8 mouse cellular contexts compared by ENCODE assay signal in the genomic region with DNA sequence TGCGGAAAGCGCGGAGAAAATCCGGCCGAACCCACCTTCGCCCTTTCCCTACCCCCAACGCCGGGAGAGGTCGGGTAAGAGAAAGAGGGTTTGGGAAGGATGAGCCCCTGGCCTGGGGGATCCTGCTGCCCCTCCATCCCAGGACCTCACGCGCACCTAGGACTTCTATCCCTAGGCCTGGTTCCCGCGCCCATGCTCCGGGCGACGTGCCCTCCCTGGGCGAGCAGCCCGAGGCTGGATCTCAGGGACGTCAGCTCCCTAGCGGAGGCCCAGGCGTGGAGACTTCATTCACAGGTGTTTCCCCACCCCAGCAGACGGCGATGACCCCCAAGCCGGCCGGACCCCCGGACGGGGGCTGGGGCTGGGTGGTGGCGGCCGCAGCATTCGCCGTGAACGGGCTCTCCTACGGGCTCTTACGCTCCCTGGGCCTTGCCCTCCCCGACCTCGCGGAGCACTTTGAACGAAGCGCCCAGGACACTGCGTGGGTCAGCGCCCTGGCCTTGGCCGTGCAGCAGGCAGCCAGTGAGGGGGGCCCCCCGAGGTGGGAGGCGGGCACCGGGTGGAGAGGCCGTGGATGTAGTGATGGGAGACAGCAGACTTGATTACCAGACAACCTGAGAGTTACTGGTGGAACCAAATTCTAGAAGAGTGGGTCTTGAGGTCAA. TPM values are rescaled to one million over a fixed set of nuclear protein-coding genes. Genes with fewer than 3 reads are reported as not detected.
DNase-seq lines count a peak whose midpoint lies in the region; ATAC-seq and TF ChIP-seq lines count a peak whose summit lies in the region.

No protein-coding gene starts in this region.

- peaks cover 31% of the 10 kb centered on the region for H3K4me1 ChIP-seq in erythroblast, embryonic 14.5 days (ENCODE audit: control insufficient read depth)
- H3K4me1 ChIP-seq in forebrain, embryonic 10.5 days = peaks cover 39% of the 10 kb centered on the region
- peaks cover 12% of the 10 kb centered on the region for H3K4me1 ChIP-seq in intestine, postnatal 0 days (replicated peaks; ENCODE audit: control insufficient read depth, insufficient read depth, low read length)
- peaks cover 13% of the 10 kb centered on the region; the same call in 1 of the 2 replicates for H3K4me1 ChIP-seq in lung, postnatal 0 days (ENCODE audit: insufficient read depth, low read depth, low read length)

- peaks cover 5% of the 10 kb centered on the region; the same call in 1 of the 2 replicates for H3K9me3 ChIP-seq in erythroblast, embryonic 14.5 days (ENCODE audit: control insufficient read depth, low read length)
- no peaks in the 10 kb centered on the region for H3K9me3 ChIP-seq in forebrain, embryonic 10.5 days
- no peaks in the 10 kb centered on the region for H3K9me3 ChIP-seq in intestine, postnatal 0 days (ENCODE audit: control insufficient read depth)
- no peaks in the 10 kb centered on the region for H3K9me3 ChIP-seq in lung, postnatal 0 days (ENCODE audit: low read length)

- H3K27me3 ChIP-seq in erythroblast, embryonic 14.5 days (ENCODE audit: control insufficient read depth) = peaks cover 59% of the 10 kb centered on the region
- peaks cover 77% of the 10 kb centered on the region for H3K27me3 ChIP-seq in forebrain, embryonic 10.5 days (ENCODE audit: poor library complexity, severe bottlenecking)
- peaks cover 15% of the 10 kb centered on the region for H3K27me3 ChIP-seq in intestine, postnatal 0 days (replicated peaks; ENCODE audit: control insufficient read depth, insufficient read depth, low read length)
- peaks cover 32% of the 10 kb centered on the region for H3K27me3 ChIP-seq in lung, postnatal 0 days (replicated peaks; ENCODE audit: insufficient read depth, low read length)

- TF ChIP-seq EP300 in lung, postnatal 0 days (IDR thresholded peaks at IDR 0.05) = no peak

- peak; percentile 29 for DNase-seq in R1 (ENCODE audit: low read depth, low spot score)
- no peak for DNase-seq in forebrain, embryonic 10.5 days (ENCODE audit: extremely low spot score, low spot score)
- DNase-seq in lung, postnatal 0 days (ENCODE audit: low spot score) = no peak
- DNase-seq in thymus, postnatal 10 days (ENCODE audit: low spot score in 2 of 2) = no peak

- H3K4me2 ChIP-seq in intestine, postnatal 0 days (replicated peaks; ENCODE audit: low read depth) = peak overlapping the region; percentile 73
- H3K4me2 ChIP-seq in lung, postnatal 0 days (replicated peaks; ENCODE audit: low read depth, low read length) = peak overlapping the region; percentile 48

- H3K9ac ChIP-seq in intestine, postnatal 0 days (ENCODE audit: low read depth, low read length) = 0 out of 2 replicates have a peak overlapping the region, but pooled peaks have one; percentile 17
- no peak overlapping the region for H3K9ac ChIP-seq in lung, postnatal 0 days (replicated peaks; ENCODE audit: low read depth)

- peak overlapping the region; percentile 13 for H3K4me3 ChIP-seq in erythroblast, embryonic 14.5 days (replicated peaks)
- peak overlapping the region; percentile 52 for H3K4me3 ChIP-seq in forebrain, embryonic 10.5 days
- peak overlapping the region; percentile 32 for H3K4me3 ChIP-seq in intestine, postnatal 0 days (ENCODE audit: low read depth, low read length)
- H3K4me3 ChIP-seq in lung, postnatal 0 days (ENCODE audit: low read depth, low read length) = peak overlapping the region; percentile 28; the same call in 1 of the 2 replicates

- ATAC-seq in erythroblast, adult 5-6 weeks (replicated peaks; ENCODE audit: low FRiP score, poor library complexity, severe bottlenecking) = no peak
- 0 out of 2 replicates have a peak, but pooled peaks have one; percentile 6 for ATAC-seq in intestine, postnatal 0 days
- peak; percentile 18; the same call in 1 of the 2 replicates for ATAC-seq in lung, postnatal 0 days
- no peak for ATAC-seq in megakaryocyte progenitor cell, adult 5-6 weeks (replicated peaks; ENCODE audit: poor library complexity)

- H3K36me3 ChIP-seq in erythroblast, embryonic 14.5 days (ENCODE audit: control insufficient read depth) = peaks cover 27% of the 10 kb centered on the region
- peaks cover 23% of the 10 kb centered on the region for H3K36me3 ChIP-seq in forebrain, embryonic 10.5 days (replicated peaks)
- peaks cover 4% of the 10 kb centered on the region; the same call in 1 of the 2 replicates for H3K36me3 ChIP-seq in intestine, postnatal 0 days (ENCODE audit: control insufficient read depth, insufficient read depth)
- H3K36me3 ChIP-seq in lung, postnatal 0 days (ENCODE audit: insufficient read depth, low read length) = no peaks in the 10 kb centered on the region

- TF ChIP-seq CTCF in intestine, postnatal 0 days (IDR thresholded peaks at IDR 0.05; ENCODE audit: low read depth) = no peak
- TF ChIP-seq CTCF in lung, postnatal 0 days (IDR thresholded peaks at IDR 0.05) = no peak

- WGBS in forebrain, embryonic 10.5 days = 1% methylated on average over 46 of the region's 46 CpGs
- WGBS in intestine, postnatal 0 days = 1% methylated on average over 46 of the region's 46 CpGs
- 2% methylated on average over 42 of the region's 46 CpGs for WGBS in lung, postnatal 0 days

- 0 out of 2 replicates have a peak overlapping the region, but pooled peaks have one; percentile 48 for H3K27ac ChIP-seq in forebrain, embryonic 10.5 days
- no peak overlapping the region for H3K27ac ChIP-seq in intestine, postnatal 0 days (ENCODE audit: low read depth, low read length)
- no peak overlapping the region for H3K27ac ChIP-seq in lung, postnatal 0 days (ENCODE audit: low read length)

RNA-seq across cellular contexts. Expression of a gene that starts 1.8 kb away (rescaled TPM):
- not detected in 2 replicates for polyA plus RNA-seq in erythroblast, embryonic 14.5 days (2012)
- not detected in 2 replicates for total RNA-seq in erythroblast, adult 5-6 weeks (2015; ENCODE audit: low replicate concordance)
- total RNA-seq in erythroblast, adult 5-6 weeks (2017; ENCODE audit: low replicate concordance) = not detected in 2 replicates
- polyA plus RNA-seq in forebrain, embryonic 10.5 days (2016; fragmentation: Nextera tagmentation; extraction: Ambion mirVana) = 0.79 and 1.2 TPM in 2 replicates
- polyA plus RNA-seq in intestine, postnatal 0 days (2015; fragmentation: Nextera tagmentation; extraction: Ambion mirVana) = 3.6 and 4.5 TPM in 2 replicates
- polyA plus RNA-seq in lung, postnatal 0 days (2015; fragmentation: Nextera tagmentation; extraction: Ambion mirVana) = 7.9 TPM in 2 replicates
- not detected in 2 replicates for total RNA-seq in megakaryocyte progenitor cell, adult 5-6 weeks (2015)
- not detected in 2 replicates for total RNA-seq in megakaryocyte progenitor cell, adult 5-6 weeks (2017)

RNA-seq across cellular contexts. Expression of a gene that starts 6.5 kb away (rescaled TPM):
- 1.5 and 2.3 TPM in 2 replicates for polyA plus RNA-seq in erythroblast, embryonic 14.5 days (2012)
- total RNA-seq in erythroblast, adult 5-6 weeks (2015; ENCODE audit: low replicate concordance) = 2.5 and 8.1 TPM in 2 replicates
- total RNA-seq in erythroblast, adult 5-6 weeks (2017; ENCODE audit: low replicate concordance) = 5.1 and 8.2 TPM in 2 replicates
- polyA plus RNA-seq in forebrain, embryonic 10.5 days (2016; fragmentation: Nextera tagmentation; extraction: Ambion mirVana) = 14.6 and 16.1 TPM in 2 replicates
- 9.9 and 11.4 TPM in 2 replicates for polyA plus RNA-seq in intestine, postnatal 0 days (2015; fragmentation: Nextera tagmentation; extraction: Ambion mirVana)
- polyA plus RNA-seq in lung, postnatal 0 days (2015; fragmentation: Nextera tagmentation; extraction: Ambion mirVana) = 4.5 and 6.0 TPM in 2 replicates
- 4.4 and 7.0 TPM in 2 replicates for total RNA-seq in megakaryocyte progenitor cell, adult 5-6 weeks (2015)
- total RNA-seq in megakaryocyte progenitor cell, adult 5-6 weeks (2017) = 2.5 and 4.6 TPM in 2 replicates

RNA-seq across cellular contexts. Expression of a gene that starts 15.3 kb away (rescaled TPM):
- 0.06 and 0.13 TPM in 2 replicates for polyA plus RNA-seq in erythroblast, embryonic 14.5 days (2012)
- not detected in 2 replicates for total RNA-seq in erythroblast, adult 5-6 weeks (2015; ENCODE audit: low replicate concordance)
- total RNA-seq in erythroblast, adult 5-6 weeks (2017; ENCODE audit: low replicate concordance) = 0.56 and 0.68 TPM in 2 replicates
- 4.5 and 4.7 TPM in 2 replicates for polyA plus RNA-seq in forebrain, embryonic 10.5 days (2016; fragmentation: Nextera tagmentation; extraction: Ambion mirVana)
- 3.6 and 4.4 TPM in 2 replicates for polyA plus RNA-seq in intestine, postnatal 0 days (2015; fragmentation: Nextera tagmentation; extraction: Ambion mirVana)
- polyA plus RNA-seq in lung, postnatal 0 days (2015; fragmentation: Nextera tagmentation; extraction: Ambion mirVana) = 19.2 and 31.6 TPM in 2 replicates
- total RNA-seq in megakaryocyte progenitor cell, adult 5-6 weeks (2015) = 0.17 TPM in 1 of 2 replicates, not detected in the other
- not detected in 2 replicates for total RNA-seq in megakaryocyte progenitor cell, adult 5-6 weeks (2017)

RNA-seq across cellular contexts. Expression of a gene that starts 23.4 kb away (rescaled TPM):
- polyA plus RNA-seq in erythroblast, embryonic 14.5 days (2012) = 9.8 and 17.9 TPM in 2 replicates
- total RNA-seq in erythroblast, adult 5-6 weeks (2015; ENCODE audit: low replicate concordance) = 16.5 and 20.3 TPM in 2 replicates
- 3.8 and 7.8 TPM in 2 replicates for total RNA-seq in erythroblast, adult 5-6 weeks (2017; ENCODE audit: low replicate concordance)
- 227 TPM in 2 replicates for polyA plus RNA-seq in forebrain, embryonic 10.5 days (2016; fragmentation: Nextera tagmentation; extraction: Ambion mirVana)
- polyA plus RNA-seq in intestine, postnatal 0 days (2015; fragmentation: Nextera tagmentation; extraction: Ambion mirVana) = 70.3 and 72.7 TPM in 2 replicates
- 115 and 118 TPM in 2 replicates for polyA plus RNA-seq in lung, postnatal 0 days (2015; fragmentation: Nextera tagmentation; extraction: Ambion mirVana)
- 73.4 and 77.3 TPM in 2 replicates for total RNA-seq in megakaryocyte progenitor cell, adult 5-6 weeks (2015)
- total RNA-seq in megakaryocyte progenitor cell, adult 5-6 weeks (2017) = 24.4 and 31.2 TPM in 2 replicates

RNA-seq across cellular contexts. Expression of a gene that starts 25.3 kb away (rescaled TPM):
- polyA plus RNA-seq in erythroblast, embryonic 14.5 days (2012) = 4.0 and 6.0 TPM in 2 replicates
- 2.3 TPM in 1 of 2 replicates, not detected in the other for total RNA-seq in erythroblast, adult 5-6 weeks (2015; ENCODE audit: low replicate concordance)
- total RNA-seq in erythroblast, adult 5-6 weeks (2017; ENCODE audit: low replicate concordance) = not detected in 2 replicates
- polyA plus RNA-seq in forebrain, embryonic 10.5 days (2016; fragmentation: Nextera tagmentation; extraction: Ambion mirVana) = 7.9 and 10.1 TPM in 2 replicates
- 11.2 and 11.3 TPM in 2 replicates for polyA plus RNA-seq in intestine, postnatal 0 days (2015; fragmentation: Nextera tagmentation; extraction: Ambion mirVana)
- polyA plus RNA-seq in lung, postnatal 0 days (2015; fragmentation: Nextera tagmentation; extraction: Ambion mirVana) = 11.0 and 15.3 TPM in 2 replicates
- 3.4 and 4.1 TPM in 2 replicates for total RNA-seq in megakaryocyte progenitor cell, adult 5-6 weeks (2015)
- 0.10 and 2.4 TPM in 2 replicates for total RNA-seq in megakaryocyte progenitor cell, adult 5-6 weeks (2017)

Comparison
In these comparisons a context has a peak if more than half of its experiments do, and no peak if none do; other contexts are left out.
1. ATAC-seq: peak in intestine, postnatal 0 days (single experiment) and lung, postnatal 0 days (single experiment); none in erythroblast, adult 5-6 weeks (single experiment) and megakaryocyte progenitor cell, adult 5-6 weeks (single experiment).
2. Peak in every context shown above with its lines, with median percentiles within 50 percentile points of each other: H3K4me3 ChIP-seq.